Mouse (Mus musculus): ENCODE data around the gene Hspa13. TPM values are rescaled to one million over a fixed set of nuclear protein-coding genes. Genes with fewer than 3 reads are reported as not detected.

Hspa13 gene
- polyA plus RNA-seq (2012; ENCODE audit: low replicate concordance), result 0.49 and 0.56 TPM in 2 replicates

DNA sequence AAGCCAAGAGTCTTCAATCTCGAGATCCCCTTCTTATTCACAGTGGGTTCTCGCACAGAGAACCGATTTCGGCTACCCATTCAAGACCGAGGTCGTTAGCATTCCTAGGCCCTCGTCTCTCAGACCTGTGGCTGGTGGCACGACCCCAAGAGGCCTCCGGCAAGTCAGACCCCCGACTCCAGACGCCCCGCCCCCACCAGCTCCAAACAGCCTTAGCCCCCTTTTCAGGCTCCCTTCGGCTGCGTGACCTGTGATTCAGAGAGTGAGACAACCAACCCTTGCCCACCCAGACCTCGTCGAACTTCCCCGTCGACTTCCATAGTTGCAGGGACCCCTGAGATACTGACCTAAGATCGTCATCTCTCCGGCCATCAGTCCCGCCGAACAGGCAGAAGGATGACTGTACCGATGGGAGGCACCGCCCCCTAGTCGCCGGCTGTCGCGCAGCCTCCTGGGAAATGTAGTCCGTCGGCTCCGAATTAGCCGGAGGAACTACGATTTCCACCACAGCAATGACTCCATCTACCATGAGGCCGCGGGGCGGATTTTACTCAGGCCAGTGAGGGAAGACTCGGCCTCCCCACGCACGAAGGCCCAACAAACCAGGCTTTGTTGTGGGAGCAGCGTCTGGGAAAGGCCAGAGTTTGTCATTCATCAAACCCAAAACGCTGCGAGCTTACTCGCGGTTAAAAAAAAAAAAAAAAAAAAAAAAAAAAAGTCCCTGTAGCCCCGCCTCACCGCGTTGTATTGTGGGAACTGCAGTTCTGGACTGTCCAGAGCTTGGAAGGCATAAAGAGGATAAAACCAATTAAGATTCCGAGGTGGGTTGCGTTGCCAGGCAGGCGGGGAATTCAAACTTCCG lies at the start of gene Hspa13:
Gene Hspa13, minus strand, starts transcription at position 717 of the 862 bp plus-strand sequence.

Other genes starting within 250 kb of the Hspa13 start
- gene Lipi, start 181.0 kb downstream of the Hspa13 start, polyA plus RNA-seq (2012; ENCODE audit: low replicate concordance), result not detected in 2 replicates
- gene Rbm11, start 174.3 kb downstream of the Hspa13 start, polyA plus RNA-seq (2012; ENCODE audit: low replicate concordance), result 0.07 TPM in 1 of 2 replicates, not detected in the other

Data from hematopoietic multipotent progenitor cell, adult 10-12 weeks (in vitro differentiated cells).